Mouse (Mus musculus) MEL (cell line): ENCODE measurements at regions not wholly inside any gene's neighbourhood (a gene's known extent, or its start where the extent isn't known, plus 50 kb on each side); places are given as distances from the start of the nearest gene placed in this dataset.

ENCODE experiments used
- USF1 ChIP-seq: IDR thresholded peaks from 2 replicates; pipeline ENCODE4 v1.6.1; 2014; ENCODE audit warnings: low read depth, mild to moderate bottlenecking, inconsistent platforms, low read length, improper control_type of control experiment, moderate library complexity

DNA sequence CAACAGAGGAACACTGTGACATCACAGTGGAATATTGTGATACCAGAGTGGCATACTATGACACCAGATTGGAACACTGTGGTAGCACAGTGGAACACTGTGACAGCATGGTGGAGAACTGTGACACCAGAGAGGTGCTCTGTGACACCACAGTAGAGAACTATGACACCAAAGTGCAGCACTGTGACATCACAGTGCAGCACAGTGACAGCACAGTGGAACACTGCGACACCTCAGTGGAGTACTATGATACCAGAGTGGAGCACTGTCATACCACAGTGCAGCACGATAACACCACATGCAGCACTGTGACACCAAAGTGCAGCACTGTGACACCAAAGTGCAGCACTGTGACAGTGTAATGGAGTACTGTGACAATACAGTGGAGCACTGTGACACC lies 2717.8 kb upstream of the Gm8797 start (continued):
- no peak for TF ChIP-seq USF1
- TF ChIP-seq, all 39 proteins: peak for 0
